Mouse (Mus musculus): ENCODE results near the gene Insc.

DNA sequence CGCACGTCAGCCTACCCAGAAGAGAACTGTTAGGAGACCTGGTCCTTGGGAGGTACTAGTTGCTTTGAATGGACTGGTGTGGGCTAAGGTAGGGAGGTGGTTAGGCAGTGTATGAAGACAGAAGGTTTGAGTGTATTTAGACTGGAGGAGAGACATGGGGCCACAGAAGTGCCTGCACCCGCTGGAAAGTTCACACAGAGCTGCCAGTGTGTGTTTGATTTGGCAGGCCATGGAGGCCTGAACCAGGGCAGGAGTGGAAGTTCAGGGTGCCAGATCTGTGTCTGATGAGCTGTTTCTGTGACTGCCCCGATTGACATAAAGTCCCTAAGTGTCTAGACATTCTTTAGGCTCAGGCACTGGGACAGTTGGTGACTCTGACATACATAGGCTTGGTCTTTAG is 25.5 kb downstream of the Insc start:
- TF ChIP-seq TAL1 (IDR thresholded peaks at IDR 0.05; ENCODE audit: low read length) (no peak), GATA1 (IDR thresholded peaks at IDR 0.05; ENCODE audit: low read length) (no peak)

Data from erythroblast, embryonic 14.5 days (primary cell).